Mouse (Mus musculus) urinary bladder, adult 18-20 months (tissue): ENCODE measurements around the gene Plgrkt.

ENCODE experiments used
- DNase-seq, 2 experiments: peaks; one replicate each; pipeline ENCODE4 v3.0.0; 2022; ENCODE audit warnings: low spot score in 2 of 2, mixed read lengths in 2 of 2

Gene Plgrkt

GRCm38 (mm10) chr19:29354895-29355877 is 12.0 kb downstream of the Plgrkt start:
- peak; percentile 65 to 68 for DNase-seq

DNA sequence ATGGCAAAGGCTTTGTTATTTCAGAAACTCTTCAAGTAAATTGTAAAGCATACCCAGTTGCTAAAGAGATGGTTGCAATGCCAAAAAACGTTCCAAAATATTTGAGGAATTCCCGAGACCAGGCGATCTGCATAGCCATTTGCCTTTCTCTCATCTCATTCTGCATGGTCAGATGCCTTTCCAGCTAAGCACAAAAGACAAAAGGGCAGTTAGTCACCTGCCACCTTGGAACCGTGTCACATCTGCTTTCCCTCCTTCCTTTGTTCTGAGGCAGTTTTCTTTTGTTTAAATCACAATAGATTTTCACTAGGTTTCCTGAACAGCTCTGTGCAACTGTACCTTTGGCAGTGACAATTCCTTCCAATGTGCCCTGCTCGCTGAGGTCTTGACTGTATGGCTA is 16.2 kb downstream of the Plgrkt start:
- DNase-seq: no peak

GRCm38 (mm10) chr19:29345636-29346035 is 21.6 kb downstream of the Plgrkt start:
- no peak for DNase-seq

DNA sequence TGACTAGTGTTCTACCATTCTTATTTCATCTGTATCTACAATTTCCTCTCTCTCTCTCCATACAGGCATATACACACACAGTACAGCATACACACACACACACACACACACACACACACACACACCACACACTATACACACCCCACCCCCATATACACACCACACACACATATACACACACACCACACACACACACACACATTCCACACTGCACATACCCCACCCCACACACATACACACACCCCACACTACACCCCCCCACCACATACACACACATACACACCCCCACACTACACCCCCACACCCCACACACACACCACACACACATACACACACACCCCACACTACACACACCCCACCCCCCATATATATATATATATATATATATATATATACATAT is 22.3 kb downstream of the Plgrkt start:
- no peak for DNase-seq

GRCm38 (mm10) chr19:29342281-29342680 is 24.9 kb downstream of the Plgrkt start:
- DNase-seq: no peak

GRCm38 (mm10) chr19:29341029-29341428 is 26.2 kb downstream of the Plgrkt start:
- DNase-seq: no peak

DNA sequence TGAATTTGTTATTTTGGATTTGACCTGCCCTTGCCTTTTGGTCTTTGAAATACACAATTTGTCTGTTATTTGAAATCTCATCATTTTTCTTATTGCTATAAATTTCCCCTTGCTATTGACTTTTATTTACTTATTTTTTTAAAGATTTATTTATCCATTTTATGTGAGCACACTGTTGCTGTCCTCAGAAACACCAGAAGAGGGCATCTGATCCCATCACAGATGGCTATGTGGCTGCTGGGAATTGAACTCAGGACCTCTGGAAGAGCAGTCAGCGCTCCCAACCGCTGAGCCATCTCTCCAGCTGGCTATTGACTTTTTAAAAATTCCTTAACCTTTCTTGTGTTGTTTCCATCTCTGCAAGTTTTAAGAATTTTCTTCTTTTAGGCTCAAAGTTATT is 30.6 kb downstream of the Plgrkt start:
- no peak for DNase-seq

GRCm38 (mm10) chr19:29334068-29334745 is 33.0 kb downstream of the Plgrkt start, which contains the start of gene Rln1:
TSS of gene Rln1 (minus strand) at chr19:29334670.
- DNase-seq: peak; percentile 6 to 42

DNA sequence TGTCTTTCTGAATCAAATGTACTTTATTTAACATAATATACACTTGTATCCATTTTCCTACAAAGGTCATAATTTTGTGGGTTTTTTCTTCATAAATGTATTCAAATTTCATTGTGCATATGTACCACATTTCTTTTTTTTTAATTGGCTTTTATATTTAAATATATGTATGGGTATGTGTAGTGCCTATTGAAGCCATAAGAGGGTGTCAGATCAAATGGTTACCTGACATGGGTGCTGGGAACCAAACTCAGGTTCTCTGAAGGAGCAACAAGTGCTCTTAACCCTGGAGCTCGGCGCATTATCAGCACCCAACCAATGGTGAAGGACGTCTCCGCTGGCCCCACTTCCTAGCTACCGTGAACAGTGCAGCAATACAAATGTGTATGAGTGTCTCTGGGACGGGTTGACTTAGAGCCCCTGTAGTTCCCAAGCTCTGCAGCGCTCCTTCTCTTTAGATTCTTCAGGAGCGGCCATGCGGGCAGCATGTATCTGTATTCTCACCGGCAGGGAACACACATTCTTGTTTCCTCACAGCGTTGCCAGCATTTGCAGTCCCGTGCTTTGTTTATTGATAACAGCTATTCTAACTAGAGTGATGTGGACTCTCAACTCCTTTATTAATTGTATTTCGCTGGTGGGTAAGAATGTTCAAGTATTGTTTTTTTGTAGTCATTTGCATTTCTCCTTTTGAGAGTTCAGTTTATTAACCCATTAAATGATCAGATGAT is 40.2 kb downstream of the Plgrkt start:
- DNase-seq: no peak

- no peak for DNase-seq
These were observed 40.8 kb downstream of the Plgrkt start for GRCm38 (mm10) chr19:29326396-29326795.

DNA sequence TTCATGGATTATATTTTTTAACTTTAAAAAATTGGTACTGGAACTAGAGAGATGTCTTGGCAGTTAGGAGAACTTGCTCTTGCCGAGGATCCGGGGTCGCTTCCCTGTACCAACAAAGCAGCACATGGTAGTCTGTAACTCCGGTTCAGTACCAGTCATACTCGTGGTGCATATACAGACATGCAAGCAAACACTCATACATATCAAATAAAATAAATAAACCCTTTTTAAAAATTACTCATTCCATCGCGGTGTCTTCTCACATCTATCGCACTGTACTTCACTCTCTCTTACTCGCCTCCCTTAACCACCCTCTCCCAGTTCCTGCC is 41.4 kb downstream of the Plgrkt start:
- no peak for DNase-seq

GRCm38 (mm10) chr19:29325053-29325851 is 41.9 kb downstream of the Plgrkt start, which contains the start of gene Insl6:
TSS of gene Insl6 (minus strand) at chr19:29325356.
- DNase-seq: peak; percentile 43 to 48

GRCm38 (mm10) chr19:29323416-29324049 is 43.7 kb downstream of the Plgrkt start:
- DNase-seq: no peak

DNA sequence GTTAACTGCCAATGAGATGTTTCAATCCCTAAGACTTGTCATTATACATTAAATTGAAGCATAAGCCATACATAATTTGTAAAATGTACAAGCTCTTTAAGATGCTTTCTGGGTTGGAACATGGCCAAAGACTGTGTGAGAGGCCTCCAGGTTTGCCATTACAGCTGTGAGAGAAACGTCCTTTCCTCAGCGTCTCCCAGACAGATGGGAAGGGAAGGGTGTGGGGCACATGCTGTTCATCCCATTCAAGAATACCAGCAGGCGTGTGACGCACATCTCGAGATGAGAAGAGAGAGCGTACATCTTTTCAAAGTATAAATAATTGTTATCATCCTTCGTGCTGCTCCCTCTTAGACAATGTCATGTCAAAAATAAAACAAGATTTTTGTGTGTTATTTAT is 54.5 kb downstream of the Plgrkt start:
- DNase-seq: no peak

- DNase-seq: no peak
These were observed 55.4 kb downstream of the Plgrkt start for GRCm38 (mm10) chr19:29311791-29312190.

DNA sequence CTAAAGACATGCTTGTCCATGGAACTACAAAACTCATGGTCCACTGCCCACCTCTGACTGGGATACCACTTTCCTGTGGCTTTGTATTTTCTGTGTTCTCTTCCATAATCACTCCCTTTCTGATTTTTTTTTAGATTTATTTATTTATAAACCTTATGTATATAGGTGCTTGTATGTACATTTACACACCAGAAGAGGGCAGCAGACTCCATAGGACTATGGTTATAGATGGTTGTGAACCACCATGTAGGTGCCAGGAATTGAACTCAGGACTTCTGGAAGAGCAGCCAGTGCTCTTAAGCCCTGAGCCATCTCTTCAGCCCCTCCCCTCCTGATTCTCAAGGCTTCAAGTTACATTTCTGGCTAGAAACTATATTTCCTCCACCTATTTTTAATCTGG is 58.4 kb downstream of the Plgrkt start:
- DNase-seq: no peak

DNA sequence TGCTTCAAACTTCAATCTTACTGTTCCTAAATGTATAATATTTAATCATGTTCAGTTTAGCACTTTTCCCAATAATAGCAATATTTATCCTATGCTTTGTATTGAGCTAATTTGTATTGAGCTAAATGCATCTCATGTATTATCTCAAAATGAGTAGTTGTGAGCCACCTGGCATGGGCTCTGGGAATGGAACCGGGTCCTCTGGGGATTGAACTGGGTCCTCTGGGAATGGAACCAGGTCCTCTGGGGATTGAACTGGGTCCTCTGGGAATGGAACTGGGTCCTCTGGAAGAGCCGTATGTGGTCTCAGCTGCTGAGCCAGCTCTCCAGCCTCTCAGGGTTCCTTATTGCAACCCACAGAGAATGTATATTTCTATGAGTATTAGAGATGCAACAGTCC is 65.1 kb downstream of the Plgrkt start:
- DNase-seq: no peak

DNA sequence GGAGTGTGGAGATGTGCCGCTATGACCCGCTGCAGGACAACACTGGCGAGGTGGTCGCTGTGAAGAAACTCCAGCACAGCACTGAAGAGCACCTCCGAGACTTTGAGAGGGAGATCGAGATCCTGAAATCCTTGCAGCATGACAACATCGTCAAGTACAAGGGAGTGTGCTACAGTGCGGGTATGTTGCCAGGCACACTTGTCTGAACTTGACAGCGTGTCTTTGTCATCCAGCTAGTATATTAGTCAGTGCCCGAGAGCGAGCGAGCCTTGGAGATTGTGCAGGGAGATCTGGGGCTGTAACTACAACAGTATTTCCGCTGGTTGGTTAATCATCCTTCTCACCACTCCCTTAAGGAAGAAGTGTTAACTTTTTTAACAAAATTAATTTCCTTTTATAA is 66.3 kb downstream of the Plgrkt start:
- DNase-seq: peak; percentile 25 to 50
